Mouse (Mus musculus): ENCODE measurements around the gene Noct.

DNA sequence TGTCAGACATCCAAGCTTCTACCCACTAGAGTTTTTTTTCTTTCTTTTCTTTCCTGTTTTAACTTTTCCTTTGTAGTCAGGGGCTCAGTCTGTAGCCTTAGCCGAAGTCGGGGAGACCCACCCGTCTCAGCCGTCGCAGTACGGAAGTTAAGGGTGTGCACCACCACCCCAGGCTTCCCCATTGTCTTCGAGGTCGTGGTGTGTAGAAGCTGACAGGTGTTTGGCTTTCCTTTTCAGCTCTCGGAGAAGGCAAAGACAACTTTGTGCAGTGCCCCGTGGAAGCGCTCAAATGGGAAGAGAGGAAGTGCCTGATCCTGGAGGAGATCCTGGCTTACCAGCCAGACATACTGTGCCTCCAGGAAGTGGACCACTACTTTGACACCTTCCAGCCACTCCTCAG is 25.2 kb downstream of the Noct start:
- TF ChIP-seq CTCF (IDR thresholded peaks at IDR 0.05; ENCODE audit: low read depth) = no peak
- TF ChIP-seq EP300 (IDR thresholded peaks at IDR 0.05; ENCODE audit: low read depth) = no peak

All from liver, embryonic 14.5 days (tissue).